Mouse (Mus musculus): ENCODE measurements around the gene Tmprss4.

- TF ChIP-seq POLR2A (IDR thresholded peaks at IDR 0.05; ENCODE audit: insufficient read depth, low read depth, low read length) (no peak), CTCF (IDR thresholded peaks at IDR 0.05) (no peak)
Measured at GRCm38 (mm10) chr9:45215526-45216179, 11.8 kb upstream of the Tmprss4 start.

All from heart, adult 2 months (tissue).